Mouse (Mus musculus) embryonic facial prominence, embryonic 10.5 days (tissue): ENCODE measurements around the gene Trp63. TPM values are rescaled to one million over a fixed set of nuclear protein-coding genes. Genes with fewer than 3 reads are reported as not detected.

ENCODE experiments used
- DNase-seq: peaks from one replicate; pipeline ENCODE4 v3.0.0-alpha.2; 2017; ENCODE audit warnings: low spot score
- H3K27ac ChIP-seq: fragments of 300-500 bp; sonication (generic); replicated peaks from 2 replicates; pipeline ENCODE4 v1.5.1; 2016; ENCODE audit warnings: mild to moderate bottlenecking
- H3K27me3 ChIP-seq: fragments of 300-500 bp; sonication (generic); replicated peaks from 2 replicates; pipeline ENCODE4 v1.6.1; 2016; ENCODE audit warnings: low read depth, mild to moderate bottlenecking; ENCODE audit not compliant: poor library complexity, severe bottlenecking
- H3K36me3 ChIP-seq: fragments of 300-500 bp; sonication (generic); replicated peaks from 2 replicates; pipeline ENCODE4 v1.6.1; 2016; ENCODE audit warnings: mild to moderate bottlenecking, moderate library complexity
- H3K4me1 ChIP-seq: fragments of 300-500 bp; sonication (generic); 2 replicates; pipeline ENCODE4 v1.6.1; 2016
- H3K4me3 ChIP-seq: fragments of 300-500 bp; sonication (generic); 2 replicates; pipeline ENCODE4 v1.5.1; 2016; ENCODE audit warnings: mild to moderate bottlenecking, moderate library complexity
- H3K9me3 ChIP-seq: fragments of 300-500 bp; sonication (generic); 2 replicates; pipeline ENCODE4 v1.6.1; 2016; ENCODE audit warnings: mild to moderate bottlenecking
- WGBS: fragments of 180-500 bp; shearing (Covaris S2); methylation state at CpG from one replicate; pipeline ENCODE4 v1.1.7; 2016; 5-methylcytosine and 5-hydroxymethylcytosine counted together
- polyA plus RNA-seq: library from polyadenylated mRNA; unstranded; fragments of >200 nt; fragmentation: Nextera tagmentation; extraction: Ambion mirVana; gene quantifications from 2 replicates; pipeline ENCODE4 v1.2.1, GENCODE M21; 2016

The Trp63 gene
- polyA plus RNA-seq, 1 experiment from 2014 or later: 30.1 TPM

GRCm38 (mm10) chr16:25792640-25793266, 109.2 kb downstream of the Trp63 start:
- H3K4me1 ChIP-seq: peaks cover 5% of the 10 kb centered on the region
- H3K36me3 ChIP-seq: no peaks in the 10 kb centered on the region
- H3K27ac ChIP-seq: no peak overlapping the region
- 78% methylated on average over 5 of the region's 5 CpGs for WGBS
- DNase-seq: no peak
- H3K9me3 ChIP-seq: no peaks in the 10 kb centered on the region
- H3K27me3 ChIP-seq: no peaks in the 10 kb centered on the region
- H3K4me3 ChIP-seq: no peak overlapping the region

DNA sequence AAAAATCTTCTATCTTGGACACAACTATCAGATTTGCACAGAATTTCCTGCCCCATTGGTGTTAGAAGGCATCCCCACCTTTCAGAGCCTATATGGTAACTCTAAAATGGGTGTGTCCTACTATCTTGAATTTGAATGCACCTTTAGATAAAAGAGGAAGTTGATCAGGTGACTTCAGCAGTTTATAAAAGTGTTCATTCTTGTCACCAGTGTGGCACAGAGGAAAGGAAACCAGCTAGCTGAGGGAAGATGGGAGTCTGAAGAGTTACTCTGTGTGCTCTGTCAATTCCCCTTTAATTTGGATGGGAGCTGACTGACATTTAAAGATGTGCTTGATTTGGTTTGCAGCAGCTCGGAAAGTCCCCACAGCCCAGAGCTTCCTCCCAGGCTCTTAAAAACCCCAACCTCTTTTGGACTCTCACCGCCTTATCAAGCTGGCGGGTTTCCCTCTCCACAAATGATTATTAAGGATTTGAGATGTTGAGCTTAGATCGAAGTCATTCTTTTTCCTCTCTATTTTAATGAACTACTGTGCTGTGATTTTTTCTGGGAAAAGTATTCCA, 114.2 kb downstream of the Trp63 start:
- no peaks in the 10 kb centered on the region for H3K27me3 ChIP-seq
- H3K36me3 ChIP-seq: no peaks in the 10 kb centered on the region
- WGBS: 79% methylated on average over 4 of the region's 4 CpGs
- no peaks in the 10 kb centered on the region for H3K9me3 ChIP-seq
- DNase-seq: no peak
- H3K4me1 ChIP-seq: 0 out of 2 replicates have a peak, but pooled peaks cover 3% of the 10 kb centered on the region
- H3K4me3 ChIP-seq: no peak overlapping the region
- H3K27ac ChIP-seq: no peak overlapping the region

DNA sequence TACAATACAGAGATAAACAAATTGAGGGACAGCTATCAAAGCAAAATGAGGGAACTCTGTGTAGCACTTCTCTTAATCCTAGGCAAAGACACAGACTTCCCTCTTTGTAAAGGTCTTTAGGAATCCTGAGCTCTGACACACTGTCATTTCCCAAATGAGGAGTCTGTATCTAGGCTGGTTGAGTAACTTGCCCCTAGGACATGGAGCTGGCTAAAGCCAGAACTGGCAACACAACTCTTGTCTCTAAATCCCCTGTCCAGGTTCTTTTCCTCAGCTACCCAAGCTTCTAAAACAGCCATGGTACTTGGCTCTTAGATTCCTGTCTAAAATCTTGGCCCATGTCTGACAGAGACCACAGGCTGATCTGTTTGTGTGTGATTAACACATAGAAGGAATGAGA, 116.1 kb downstream of the Trp63 start:
- H3K4me3 ChIP-seq: no peak overlapping the region
- no peak overlapping the region for H3K27ac ChIP-seq
- H3K4me1 ChIP-seq: peaks cover 7% of the 10 kb centered on the region; the same call in 1 of the 2 replicates
- H3K27me3 ChIP-seq: no peaks in the 10 kb centered on the region
- no peaks in the 10 kb centered on the region for H3K36me3 ChIP-seq
- no peak for DNase-seq
- no peaks in the 10 kb centered on the region for H3K9me3 ChIP-seq

- Histone ChIP-seq H3K27ac (peak overlapping the region; percentile 54; the same call in 1 of the 2 replicates), H3K4me1 (peaks cover 10% of the 10 kb centered on the region; the same call in 1 of the 2 replicates), H3K36me3 (no peaks in the 10 kb centered on the region), H3K27me3 (no peaks in the 10 kb centered on the region), H3K4me3 (peak overlapping the region; percentile 40; the same call in 1 of the 2 replicates), H3K9me3 (no peaks in the 10 kb centered on the region)
- DNase-seq: no peak
- 59% methylated on average over 3 of the region's 3 CpGs for WGBS
These were observed 121.4 kb downstream of the Trp63 start for GRCm38 (mm10) chr16:25804955-25805354.

DNA sequence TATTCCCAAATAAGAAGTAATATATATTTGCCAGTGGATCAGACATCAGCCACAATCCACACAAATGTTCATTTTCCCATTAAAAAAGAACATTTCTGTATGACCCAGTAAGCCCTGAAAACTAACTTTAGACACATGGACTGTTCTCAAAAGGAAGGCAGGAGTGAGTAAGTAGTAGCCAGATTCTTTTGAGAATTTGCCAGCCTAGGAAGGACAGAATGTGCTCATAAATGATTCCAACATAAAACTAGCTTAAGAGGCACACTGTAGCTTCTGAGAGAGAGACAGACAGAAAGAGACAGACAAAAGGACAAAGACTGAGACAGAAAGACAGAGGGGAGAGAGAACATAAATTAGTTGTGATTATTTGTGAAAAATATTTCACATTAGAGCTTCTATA, 123.6 kb downstream of the Trp63 start:
- Histone ChIP-seq H3K4me1 (peaks cover 19% of the 10 kb centered on the region), H3K9me3 (no peaks in the 10 kb centered on the region), H3K4me3 (no peak overlapping the region), H3K27ac (no peak overlapping the region), H3K27me3 (no peaks in the 10 kb centered on the region), H3K36me3 (no peaks in the 10 kb centered on the region)
- no peak for DNase-seq

DNA sequence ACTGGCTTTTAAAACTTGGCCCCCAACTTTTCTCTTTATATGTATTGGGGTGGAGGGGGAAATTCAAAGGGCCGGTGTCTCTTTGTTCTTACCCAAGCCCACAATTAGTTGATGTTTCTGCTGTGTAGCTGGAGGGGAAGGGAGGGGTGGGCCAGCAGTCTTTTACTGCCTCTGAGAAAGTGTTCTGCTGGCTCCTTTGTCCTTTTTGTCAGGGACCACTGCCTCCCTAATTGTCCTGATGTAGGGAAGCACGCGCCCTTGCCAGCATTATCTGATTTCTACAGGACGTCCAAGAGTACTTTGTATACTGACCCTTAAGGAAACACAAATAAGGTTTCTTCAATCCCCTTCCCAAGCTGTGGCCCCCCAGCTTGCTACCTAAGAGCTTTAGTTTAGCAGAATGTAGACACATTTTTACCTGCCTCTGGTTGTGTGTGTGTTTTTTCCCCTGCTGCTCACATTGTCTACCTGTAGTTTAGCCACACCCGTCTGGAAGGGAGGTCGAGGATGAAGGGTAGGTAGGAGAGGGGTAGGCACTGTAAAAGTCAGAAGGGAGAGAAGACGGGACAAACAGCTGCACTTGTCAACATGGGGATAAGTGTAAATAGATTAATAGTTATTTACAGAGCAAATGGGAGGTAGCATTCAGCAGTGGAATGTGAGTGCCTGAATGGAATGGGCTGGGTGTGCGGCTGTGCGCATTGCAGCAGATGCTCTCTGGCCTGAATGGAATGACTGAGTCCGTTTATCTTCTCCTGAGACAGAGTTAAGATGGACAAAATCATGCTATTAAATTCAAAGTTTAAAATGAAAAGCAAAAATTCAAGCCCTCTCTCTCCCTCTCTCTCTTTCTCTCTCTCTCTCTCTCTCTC, 134.4 kb downstream of the Trp63 start:
- no peak for DNase-seq
- peaks cover 9% of the 10 kb centered on the region for H3K4me1 ChIP-seq
- 29% methylated on average over 10 of the region's 10 CpGs for WGBS
- no peak overlapping the region for H3K4me3 ChIP-seq
- H3K27ac ChIP-seq: no peak overlapping the region; the same call in 1 of the 2 replicates
- no peaks in the 10 kb centered on the region for H3K9me3 ChIP-seq
- no peaks in the 10 kb centered on the region for H3K36me3 ChIP-seq
- peaks cover 17% of the 10 kb centered on the region; the same call in 1 of the 2 replicates for H3K27me3 ChIP-seq

DNA sequence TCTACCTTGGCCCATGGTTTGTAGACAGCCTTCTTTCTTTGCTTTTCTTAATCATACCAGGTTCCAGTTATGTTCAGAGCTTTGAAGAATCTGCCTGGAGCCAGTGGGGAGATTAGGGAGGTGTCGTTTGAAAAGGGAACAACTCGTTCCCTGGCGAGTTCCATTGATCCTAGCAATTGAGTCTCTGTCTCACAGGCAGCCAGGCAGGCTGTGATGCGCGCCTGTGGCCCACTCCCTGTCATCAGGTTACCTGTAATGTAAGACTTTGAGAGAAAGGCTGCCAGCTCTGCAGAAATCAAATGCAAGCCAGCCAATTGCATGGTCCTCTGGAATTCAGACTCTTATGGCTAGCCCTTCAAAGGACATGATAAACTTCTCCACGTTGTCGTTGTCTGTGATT, 142.5 kb downstream of the Trp63 start:
- no peaks in the 10 kb centered on the region for H3K4me1 ChIP-seq
- H3K4me3 ChIP-seq: no peak overlapping the region
- H3K9me3 ChIP-seq: no peaks in the 10 kb centered on the region
- no peaks in the 10 kb centered on the region for H3K27me3 ChIP-seq
- DNase-seq: peak; percentile 25
- WGBS: 67% methylated on average over 7 of the region's 7 CpGs
- no peak overlapping the region; the same call in 1 of the 2 replicates for H3K27ac ChIP-seq
- H3K36me3 ChIP-seq: no peaks in the 10 kb centered on the region

DNA sequence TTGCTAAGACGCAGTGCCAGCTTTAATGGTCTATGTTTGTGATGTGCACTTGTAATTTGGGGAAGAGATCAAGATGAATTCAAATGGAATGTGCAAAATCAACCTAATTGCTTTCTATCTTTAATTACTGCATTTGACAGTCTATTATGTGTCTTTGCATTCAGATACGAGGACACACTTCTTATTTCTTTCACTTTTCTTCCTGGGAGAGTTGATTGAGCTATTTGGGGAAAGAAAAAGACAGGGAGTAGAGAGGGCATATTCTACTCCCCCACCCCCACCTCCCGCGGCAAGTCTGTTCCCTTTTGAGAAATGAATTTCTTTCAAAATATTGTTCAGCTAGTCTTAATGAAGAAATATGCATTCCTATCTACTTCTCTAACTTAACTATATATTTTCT, 149.0 kb downstream of the Trp63 start:
- WGBS: 83% methylated on average over 4 of the region's 4 CpGs
- no peaks in the 10 kb centered on the region for H3K27me3 ChIP-seq

DNA sequence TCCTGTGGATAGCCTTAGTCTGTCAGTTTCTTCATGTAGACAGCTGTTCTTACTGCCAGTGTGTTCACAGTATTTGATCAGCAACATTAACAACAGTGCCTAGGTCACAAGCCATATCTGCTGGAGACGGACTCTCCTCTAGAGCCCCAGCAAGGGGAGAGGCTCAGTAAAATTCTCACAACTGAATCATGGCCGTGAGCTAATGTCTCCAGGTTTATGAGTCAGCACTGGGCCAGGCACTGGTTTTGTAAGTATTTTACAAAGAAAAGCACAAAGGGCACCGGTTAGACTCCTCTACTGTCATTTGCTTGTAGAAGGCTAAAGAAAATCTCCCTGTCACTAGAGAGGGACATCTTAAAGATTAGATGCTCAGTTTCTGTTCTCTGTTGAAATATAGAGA, 151.7 kb downstream of the Trp63 start:
- Histone ChIP-seq H3K4me3 (no peak overlapping the region), H3K27me3 (no peaks in the 10 kb centered on the region), H3K36me3 (no peaks in the 10 kb centered on the region), H3K4me1 (peaks cover 16% of the 10 kb centered on the region), H3K27ac (no peak overlapping the region), H3K9me3 (no peaks in the 10 kb centered on the region)
- 89% methylated on average over 3 of the region's 3 CpGs for WGBS
- DNase-seq: no peak

More for the DNA sequence above, 149.0 kb downstream of the Trp63 start:
- peaks cover 16% of the 10 kb centered on the region for H3K4me1 ChIP-seq
- no peak for DNase-seq
- H3K9me3 ChIP-seq: no peaks in the 10 kb centered on the region
- no peaks in the 10 kb centered on the region for H3K36me3 ChIP-seq
- no peak overlapping the region for H3K4me3 ChIP-seq
- H3K27ac ChIP-seq: no peak overlapping the region

GRCm38 (mm10) chr16:25835723-25836122, 152.2 kb downstream of the Trp63 start:
- no peak for DNase-seq
- no peaks in the 10 kb centered on the region for H3K9me3 ChIP-seq
- no peak overlapping the region for H3K27ac ChIP-seq
- peaks cover 16% of the 10 kb centered on the region for H3K4me1 ChIP-seq
- H3K4me3 ChIP-seq: no peak overlapping the region
- no peaks in the 10 kb centered on the region for H3K27me3 ChIP-seq
- WGBS: 85% methylated on average over 5 of the region's 5 CpGs
- no peaks in the 10 kb centered on the region for H3K36me3 ChIP-seq

DNA sequence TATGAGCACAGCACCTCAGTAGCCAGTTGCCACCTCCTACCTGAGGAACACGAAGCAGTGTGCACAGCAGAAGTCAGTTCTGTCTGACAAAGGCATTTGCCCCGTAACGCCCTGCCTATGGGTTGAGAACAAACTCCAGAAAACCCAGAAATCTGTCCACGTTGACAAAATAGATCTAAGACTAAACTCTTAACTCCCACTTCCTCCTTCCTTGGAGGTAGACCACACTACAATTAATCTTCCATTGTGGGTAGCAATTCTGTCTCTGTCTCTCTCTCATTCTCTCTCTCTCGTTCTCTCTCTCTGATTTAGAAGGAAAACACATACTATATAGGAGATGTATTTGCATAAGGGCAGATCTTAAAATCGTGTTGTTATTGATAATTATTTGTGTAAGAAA, 159.4 kb downstream of the Trp63 start:
- Histone ChIP-seq H3K27ac (no peak overlapping the region), H3K4me3 (no peak overlapping the region), H3K9me3 (no peaks in the 10 kb centered on the region), H3K27me3 (no peaks in the 10 kb centered on the region), H3K36me3 (no peaks in the 10 kb centered on the region), H3K4me1 (no peaks in the 10 kb centered on the region)
- WGBS: 86% methylated on average over 6 of the region's 6 CpGs
- no peak for DNase-seq

DNA sequence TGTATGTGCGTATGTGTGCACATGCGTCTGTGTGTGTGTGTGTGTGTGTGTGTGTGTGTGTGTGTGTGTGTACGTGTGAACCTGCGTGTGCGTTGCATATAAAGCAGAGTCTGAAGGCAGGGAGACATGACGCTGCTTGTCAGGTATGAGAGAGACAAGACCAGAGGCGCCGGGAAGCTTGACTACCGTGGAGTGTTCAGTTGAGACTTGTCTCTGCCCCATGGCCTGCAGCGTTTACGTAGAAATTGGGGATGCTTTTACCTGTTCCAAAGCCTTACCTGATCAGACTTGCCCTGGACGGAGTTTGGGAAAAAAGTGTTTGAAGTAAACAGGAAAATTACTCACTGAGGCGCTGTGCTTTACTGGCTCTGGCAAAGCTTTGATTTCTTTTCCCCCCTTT, 160.1 kb downstream of the Trp63 start:
- 0 out of 2 replicates have a peak overlapping the region, but pooled peaks have one; percentile 19 for H3K27ac ChIP-seq
- DNase-seq: peak; percentile 49
- no peaks in the 10 kb centered on the region for H3K9me3 ChIP-seq
- H3K36me3 ChIP-seq: no peaks in the 10 kb centered on the region
- 80% methylated on average over 13 of the region's 13 CpGs for WGBS
- H3K27me3 ChIP-seq: no peaks in the 10 kb centered on the region
- no peak overlapping the region for H3K4me3 ChIP-seq
- peaks cover 5% of the 10 kb centered on the region for H3K4me1 ChIP-seq
